Mouse (Mus musculus): ENCODE results near the gene Emsy. TPM values are rescaled to one million over a fixed set of nuclear protein-coding genes. Genes with fewer than 3 reads are reported as not detected.

Gene Emsy
- total and polyA plus RNA-seq, 3 experiments = 3.6 to 201 (median 57.2) TPM

- no peak for TF ChIP-seq GATA1 (IDR thresholded peaks at IDR 0.05; ENCODE audit: borderline replicate concordance, low read length)
- no peak for TF ChIP-seq CTCF (IDR thresholded peaks at IDR 0.05; ENCODE audit: low read depth, low read length)
- no peak for TF ChIP-seq TAL1 (conservative IDR thresholded peaks at IDR 0.05; ENCODE audit: low read depth, low read length)
- TF ChIP-seq GATA2 (IDR thresholded peaks at IDR 0.05; ENCODE audit: borderline replicate concordance, low read depth, low read length) = no peak
- no peak for TF ChIP-seq POLR2AphosphoS5 (IDR thresholded peaks at IDR 0.05; ENCODE audit: insufficient replicate concordance, low read depth, low read length)
- Histone ChIP-seq H3K4me3 (ENCODE audit: low read depth, low read length) (no peak overlapping the region), H3K36me3 (replicated peaks) (peaks cover 80% of the 10 kb centered on the region), H3K4me1 (ENCODE audit: insufficient read depth, low read depth, low read length) (no peaks in the 10 kb centered on the region), H3K27me3 (ENCODE audit: insufficient read depth, low read length) (no peaks in the 10 kb centered on the region), H3K9me3 (replicated peaks) (no peaks in the 10 kb centered on the region)
- ATAC-seq (ENCODE audit: extremely low read depth, insufficient number of reproducible peaks, low FRiP score, poor library complexity, severe bottlenecking) (no peak), DNase-seq (ENCODE audit: low spot score) (no peak)
Observed at GRCm38 (mm10) chr7:98593276-98593675, 63.3 kb downstream of the Emsy start.

GRCm38 (mm10) chr7:98589028-98589427 is 67.6 kb downstream of the Emsy start:
- Histone ChIP-seq H3K9me3 (replicated peaks) (no peaks in the 10 kb centered on the region), H3K36me3 (replicated peaks) (peaks cover 51% of the 10 kb centered on the region), H3K27me3 (ENCODE audit: insufficient read depth, low read length) (no peaks in the 10 kb centered on the region), H3K4me1 (ENCODE audit: insufficient read depth, low read depth, low read length) (no peaks in the 10 kb centered on the region), H3K4me3 (ENCODE audit: low read depth, low read length) (no peak overlapping the region)
- ATAC-seq (ENCODE audit: extremely low read depth, insufficient number of reproducible peaks, low FRiP score, poor library complexity, severe bottlenecking) (no peak), DNase-seq (ENCODE audit: low spot score) (no peak)
- no peak for TF ChIP-seq GATA2 (IDR thresholded peaks at IDR 0.05; ENCODE audit: borderline replicate concordance, low read depth, low read length)
- TF ChIP-seq GATA1 (IDR thresholded peaks at IDR 0.05; ENCODE audit: borderline replicate concordance, low read length) = no peak
- TF ChIP-seq POLR2AphosphoS5 (IDR thresholded peaks at IDR 0.05; ENCODE audit: insufficient replicate concordance, low read depth, low read length) = no peak
- no peak for TF ChIP-seq TAL1 (conservative IDR thresholded peaks at IDR 0.05; ENCODE audit: low read depth, low read length)
- no peak for TF ChIP-seq CTCF (IDR thresholded peaks at IDR 0.05; ENCODE audit: low read depth, low read length)

- Histone ChIP-seq H3K27me3 (ENCODE audit: insufficient read depth, low read length) (no peaks in the 10 kb centered on the region; the same call in 1 of the 2 replicates), H3K4me3 (ENCODE audit: low read depth, low read length) (no peak overlapping the region), H3K9me3 (replicated peaks) (no peaks in the 10 kb centered on the region), H3K4me1 (ENCODE audit: insufficient read depth, low read depth, low read length) (no peaks in the 10 kb centered on the region), H3K36me3 (replicated peaks) (peaks cover 34% of the 10 kb centered on the region)
- ATAC-seq (ENCODE audit: extremely low read depth, insufficient number of reproducible peaks, low FRiP score, poor library complexity, severe bottlenecking) = no peak
- no peak for DNase-seq (ENCODE audit: low spot score)
- TF ChIP-seq TAL1 (conservative IDR thresholded peaks at IDR 0.05; ENCODE audit: low read depth, low read length) (no peak), GATA2 (IDR thresholded peaks at IDR 0.05; ENCODE audit: borderline replicate concordance, low read depth, low read length) (no peak), CTCF (IDR thresholded peaks at IDR 0.05; ENCODE audit: low read depth, low read length) (no peak), GATA1 (IDR thresholded peaks at IDR 0.05; ENCODE audit: borderline replicate concordance, low read length) (no peak), POLR2AphosphoS5 (IDR thresholded peaks at IDR 0.05; ENCODE audit: insufficient replicate concordance, low read depth, low read length) (no peak)
Observed at GRCm38 (mm10) chr7:98586313-98586712, 70.3 kb downstream of the Emsy start.

GRCm38 (mm10) chr7:98584555-98584954 is 72.0 kb downstream of the Emsy start:
- peaks cover 17% of the 10 kb centered on the region for H3K36me3 ChIP-seq (replicated peaks)
- no peak for TF ChIP-seq GATA2 (IDR thresholded peaks at IDR 0.05; ENCODE audit: borderline replicate concordance, low read depth, low read length)
- no peak for TF ChIP-seq CTCF (IDR thresholded peaks at IDR 0.05; ENCODE audit: low read depth, low read length)
- no peak for TF ChIP-seq TAL1 (conservative IDR thresholded peaks at IDR 0.05; ENCODE audit: low read depth, low read length)
- no peak for TF ChIP-seq POLR2AphosphoS5 (IDR thresholded peaks at IDR 0.05; ENCODE audit: insufficient replicate concordance, low read depth, low read length)
- TF ChIP-seq GATA1 (IDR thresholded peaks at IDR 0.05; ENCODE audit: borderline replicate concordance, low read length) = no peak
- no peak for DNase-seq (ENCODE audit: low spot score)
- no peaks in the 10 kb centered on the region for H3K9me3 ChIP-seq (replicated peaks)
- no peaks in the 10 kb centered on the region for H3K4me1 ChIP-seq (ENCODE audit: insufficient read depth, low read depth, low read length)
- no peak overlapping the region for H3K4me3 ChIP-seq (ENCODE audit: low read depth, low read length)
- ATAC-seq (ENCODE audit: extremely low read depth, insufficient number of reproducible peaks, low FRiP score, poor library complexity, severe bottlenecking) = no peak
- peaks cover 4% of the 10 kb centered on the region for H3K27me3 ChIP-seq (ENCODE audit: insufficient read depth, low read length)

DNA sequence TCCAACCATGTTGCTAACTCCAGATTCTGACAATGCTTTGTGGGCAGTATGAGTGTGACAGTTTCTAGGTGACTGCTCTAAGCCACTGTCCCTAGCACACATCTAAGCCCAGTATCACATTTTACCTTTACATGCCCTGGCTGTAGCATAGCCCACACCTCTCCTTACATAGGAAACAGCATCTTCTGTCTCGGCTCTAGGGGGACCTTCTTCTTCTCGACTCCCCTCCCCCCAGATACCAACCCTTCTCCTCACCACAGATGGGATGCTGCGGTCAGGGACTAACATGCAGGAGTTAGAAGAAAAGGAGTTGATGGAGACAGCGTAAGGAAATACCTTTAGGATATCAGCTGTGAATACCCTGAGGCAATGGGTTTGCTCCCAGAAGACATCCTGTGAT is 75.3 kb downstream of the Emsy start:
- H3K4me1 ChIP-seq (ENCODE audit: insufficient read depth, low read depth, low read length) = no peaks in the 10 kb centered on the region
- DNase-seq (ENCODE audit: low spot score) = no peak
- H3K27me3 ChIP-seq (ENCODE audit: insufficient read depth, low read length) = peaks cover 12% of the 10 kb centered on the region
- H3K9me3 ChIP-seq (replicated peaks) = no peaks in the 10 kb centered on the region
- no peaks in the 10 kb centered on the region for H3K36me3 ChIP-seq (replicated peaks)
- H3K4me3 ChIP-seq (ENCODE audit: low read depth, low read length) = no peak overlapping the region
- ATAC-seq (ENCODE audit: extremely low read depth, insufficient number of reproducible peaks, low FRiP score, poor library complexity, severe bottlenecking) = no peak
- TF ChIP-seq POLR2AphosphoS5 (IDR thresholded peaks at IDR 0.05; ENCODE audit: insufficient replicate concordance, low read depth, low read length) (no peak), TAL1 (conservative IDR thresholded peaks at IDR 0.05; ENCODE audit: low read depth, low read length) (no peak), GATA2 (IDR thresholded peaks at IDR 0.05; ENCODE audit: borderline replicate concordance, low read depth, low read length) (no peak), CTCF (IDR thresholded peaks at IDR 0.05; ENCODE audit: low read depth, low read length) (no peak), GATA1 (IDR thresholded peaks at IDR 0.05; ENCODE audit: borderline replicate concordance, low read length) (no peak)

DNA sequence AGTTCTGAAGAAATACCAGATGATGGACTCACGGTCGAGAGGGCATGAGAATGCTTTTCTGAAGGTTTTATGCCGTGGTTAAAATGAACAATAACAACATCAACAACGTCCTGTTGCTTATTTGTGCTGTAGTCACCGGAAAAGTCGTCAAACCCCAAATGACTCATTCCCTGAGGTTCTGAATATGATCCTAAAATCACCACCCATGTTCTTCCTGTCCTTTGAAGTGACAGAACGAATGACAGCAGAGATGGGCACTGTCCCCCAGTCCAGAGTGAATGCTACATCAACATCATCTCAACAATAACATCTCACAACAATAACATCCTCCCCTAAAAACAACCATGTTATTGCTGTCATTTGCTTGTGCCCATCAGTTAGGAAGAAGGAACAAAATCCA is 76.1 kb downstream of the Emsy start:
- H3K36me3 ChIP-seq (replicated peaks) = no peaks in the 10 kb centered on the region
- H3K4me1 ChIP-seq (ENCODE audit: insufficient read depth, low read depth, low read length) = no peaks in the 10 kb centered on the region
- TF ChIP-seq GATA1 (IDR thresholded peaks at IDR 0.05; ENCODE audit: borderline replicate concordance, low read length) (no peak), CTCF (IDR thresholded peaks at IDR 0.05; ENCODE audit: low read depth, low read length) (no peak), POLR2AphosphoS5 (IDR thresholded peaks at IDR 0.05; ENCODE audit: insufficient replicate concordance, low read depth, low read length) (no peak)
- no peaks in the 10 kb centered on the region for H3K9me3 ChIP-seq (replicated peaks)
- ATAC-seq (ENCODE audit: extremely low read depth, insufficient number of reproducible peaks, low FRiP score, poor library complexity, severe bottlenecking) (no peak), DNase-seq (ENCODE audit: low spot score) (no peak)
- no peak overlapping the region for H3K4me3 ChIP-seq (ENCODE audit: low read depth, low read length)
- peaks cover 17% of the 10 kb centered on the region for H3K27me3 ChIP-seq (ENCODE audit: insufficient read depth, low read length)

Measured in G1E (cell line).